Mouse (Mus musculus) small intestine, adult 2 months (tissue): ENCODE data around the gene Tmem170.

Experiments
- CTCF ChIP-seq: fragments of 200-500 bp; IDR thresholded peaks from 2 replicates; pipeline ENCODE4 v1.5.1; 2012; ENCODE audit warnings: low read depth, mild to moderate bottlenecking, control low read depth, inconsistent platforms, low read length, moderate library complexity, mixed read lengths; ENCODE audit not compliant: insufficient replicate concordance, insufficient read length; ENCODE audit errors: extremely low read depth
- POLR2A ChIP-seq: fragments of 200-500 bp; IDR thresholded peaks from 2 replicates; pipeline ENCODE4 v1.6.1; 2012; ENCODE audit warnings: low read depth, mild to moderate bottlenecking, control low read depth, inconsistent platforms, low read length, moderate library complexity

DNA sequence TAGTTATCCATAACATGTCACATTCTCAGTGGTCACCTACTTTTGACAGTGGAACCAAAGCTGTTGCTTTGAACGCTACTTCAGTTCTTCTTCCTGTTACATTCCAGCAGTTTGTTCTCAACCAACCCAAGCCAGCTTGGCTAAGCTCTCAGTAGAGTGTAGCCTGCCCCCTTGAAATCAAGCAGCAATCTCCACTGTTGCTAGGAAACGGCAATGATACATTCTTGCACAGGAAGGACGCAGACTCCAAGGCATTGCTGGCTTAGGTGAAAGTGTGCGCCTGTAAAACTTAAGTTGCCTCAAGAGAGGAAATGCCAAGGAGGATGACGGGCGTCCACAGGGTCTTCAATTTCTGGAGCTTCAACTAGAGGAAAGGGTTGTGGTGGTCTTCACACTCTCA lies 10.7 kb downstream of the Tmem170 start:
- TF ChIP-seq CTCF (no peak), POLR2A (no peak)
